Mouse (Mus musculus) right cerebral cortex, adult 2 months (tissue): ENCODE results near the gene Phgr1.
A peak's percentile ranks its signal among the peaks of the same experiment; 100 is the strongest.

Source experiments
- DNase-seq, 2 experiments: peaks; one replicate each; pipeline ENCODE4 v3.0.0; 2021 to 2022; ENCODE audit warnings: low spot score in 2 of 2

The Phgr1 gene

GRCm38 (mm10) chr2:118750476-118750875 lies 22.1 kb upstream of the Phgr1 start:
- no peak for DNase-seq

- no peak for DNase-seq
These were observed 20.4 kb upstream of the Phgr1 start for GRCm38 (mm10) chr2:118751896-118752791.

- no peak for DNase-seq
These were observed 19.8 kb upstream of the Phgr1 start for GRCm38 (mm10) chr2:118752792-118753108.

- DNase-seq = no peak
These were observed 18.4 kb upstream of the Phgr1 start for GRCm38 (mm10) chr2:118754143-118754542.

- no peak for DNase-seq
These were observed 17.2 kb upstream of the Phgr1 start for GRCm38 (mm10) chr2:118755407-118755806.

GRCm38 (mm10) chr2:118756103-118756502 lies 16.5 kb upstream of the Phgr1 start:
- no peak for DNase-seq

GRCm38 (mm10) chr2:118759828-118760227 lies 12.7 kb upstream of the Phgr1 start:
- DNase-seq = no peak

- DNase-seq = no peak
These were observed 12.1 kb upstream of the Phgr1 start for GRCm38 (mm10) chr2:118760311-118761025.

- DNase-seq = no peak
These were observed 11.2 kb upstream of the Phgr1 start for GRCm38 (mm10) chr2:118761358-118761757.

GRCm38 (mm10) chr2:118761906-118762783 lies 10.4 kb upstream of the Phgr1 start, which contains the start of gene Ccdc9b:
Gene Ccdc9b, minus strand, starts transcription at chr2:118762661.
- peak; percentile 84 to 88 for DNase-seq

GRCm38 (mm10) chr2:118762784-118763148 lies 9.8 kb upstream of the Phgr1 start:
- no peak for DNase-seq

- peak; percentile 69 to 74 for DNase-seq
These were observed 9.1 kb upstream of the Phgr1 start for GRCm38 (mm10) chr2:118763469-118763868.

GRCm38 (mm10) chr2:118764094-118764831 lies 8.3 kb upstream of the Phgr1 start:
- peak; percentile 60 to 64 for DNase-seq

GRCm38 (mm10) chr2:118764875-118765274 lies 7.7 kb upstream of the Phgr1 start:
- no peak for DNase-seq

GRCm38 (mm10) chr2:118766041-118767033 lies 6.2 kb upstream of the Phgr1 start:
- DNase-seq = no peak

- no peak for DNase-seq
These were observed 2.0 kb downstream of the Phgr1 start for GRCm38 (mm10) chr2:118774536-118774935.

- peak in 1 of 2 experiments; percentile 47 for DNase-seq
These were observed 2.8 kb downstream of the Phgr1 start for GRCm38 (mm10) chr2:118775396-118775795.

GRCm38 (mm10) chr2:118775846-118776245 lies 3.3 kb downstream of the Phgr1 start:
- DNase-seq = peak; percentile 71 to 74

GRCm38 (mm10) chr2:118776295-118776694 lies 3.7 kb downstream of the Phgr1 start:
- DNase-seq = no peak

- DNase-seq = no peak
These were observed 5.8 kb downstream of the Phgr1 start for GRCm38 (mm10) chr2:118778418-118778817.
